Mouse (Mus musculus) layer of hippocampus, adult 9-10 months (tissue): ENCODE results near the gene Fbn1.
"Not testable (repeated sequence)": the region's sequence is repeated elsewhere in the genome, so short reads cannot be mapped to it uniquely, and the experiment has no call there.

ENCODE experiments used
- DNase-seq: peaks from one replicate; pipeline ENCODE4 v3.0.0; 2022; ENCODE audit warnings: low spot score

Fbn1 gene

GRCm38 (mm10) chr2:125293969-125294491 lies 213.8 kb downstream of the Fbn1 start:
- DNase-seq, result no peak

- DNase-seq, result no peak
These were observed 215.2 kb downstream of the Fbn1 start for GRCm38 (mm10) chr2:125292616-125293015.

- no peak for DNase-seq
These were observed 216.7 kb downstream of the Fbn1 start for GRCm38 (mm10) chr2:125291101-125291500.

GRCm38 (mm10) chr2:125290197-125290965 lies 217.4 kb downstream of the Fbn1 start:
- no peak for DNase-seq

GRCm38 (mm10) chr2:125285777-125286176 lies 222.0 kb downstream of the Fbn1 start:
- no peak for DNase-seq

DNA sequence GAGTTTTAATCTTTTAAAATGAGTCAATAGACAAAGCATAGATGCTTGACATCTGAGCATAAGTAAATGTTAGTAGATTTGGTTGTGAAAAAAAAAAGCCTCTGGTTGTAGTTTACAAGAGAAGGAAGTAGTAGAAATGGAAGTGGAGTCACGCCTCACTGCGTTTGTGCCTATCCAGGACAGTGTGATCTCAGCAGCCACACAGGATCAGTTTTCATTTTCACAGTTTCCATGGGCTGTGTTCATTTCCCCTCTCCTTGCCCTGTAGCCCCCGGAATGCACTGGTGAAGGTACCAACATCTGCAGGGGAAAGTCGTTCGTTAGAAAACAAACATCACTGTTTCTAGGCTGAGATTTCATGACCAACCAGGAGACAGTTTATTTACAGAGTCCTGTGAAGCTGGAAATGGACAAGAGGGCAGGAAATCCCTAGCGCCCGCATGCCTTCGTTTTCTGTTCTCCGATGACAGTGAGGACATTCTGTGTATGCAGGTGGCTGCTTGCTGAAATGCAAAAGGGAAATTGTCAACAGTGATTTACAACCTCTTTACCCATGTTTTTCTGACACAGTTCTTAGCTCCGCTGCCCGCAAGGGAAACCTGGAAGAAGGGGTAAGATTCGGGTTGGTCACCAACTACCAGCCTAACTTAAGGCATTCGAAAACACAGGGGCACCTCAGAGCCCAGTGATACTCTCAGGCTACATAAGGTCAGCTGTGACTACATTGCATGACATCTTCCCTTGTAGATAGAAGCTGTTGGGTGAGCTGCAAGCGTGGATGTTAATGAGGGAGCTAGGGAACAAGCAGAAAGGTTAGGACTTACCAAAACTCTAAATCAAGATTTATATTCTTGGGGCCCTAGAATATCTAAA lies 225.2 kb downstream of the Fbn1 start:
- DNase-seq, result no peak

GRCm38 (mm10) chr2:125279995-125280394 lies 227.8 kb downstream of the Fbn1 start:
- not testable (repeated sequence) for DNase-seq

- no peak for DNase-seq
These were observed 229.3 kb downstream of the Fbn1 start for GRCm38 (mm10) chr2:125278474-125278873.

DNA sequence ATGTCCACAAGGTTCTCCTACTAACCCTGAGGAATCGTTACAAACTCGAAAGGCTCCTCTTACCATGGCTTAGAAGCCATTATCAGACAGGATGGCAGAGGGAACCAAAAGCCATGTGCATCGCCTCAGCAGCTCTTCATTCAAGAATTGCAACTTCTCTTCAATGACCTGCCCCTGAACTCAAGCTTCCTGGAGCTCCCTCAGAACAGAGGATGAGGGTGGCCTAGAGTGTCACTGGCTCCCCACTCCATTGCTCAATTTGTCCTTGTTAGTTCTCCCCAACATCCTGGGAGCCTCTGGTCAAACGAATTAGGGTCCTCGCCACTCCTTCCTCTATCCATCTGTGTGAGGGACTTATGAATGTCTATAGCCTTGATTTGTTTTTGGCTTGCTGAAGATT lies 231.1 kb downstream of the Fbn1 start:
- no peak for DNase-seq

DNA sequence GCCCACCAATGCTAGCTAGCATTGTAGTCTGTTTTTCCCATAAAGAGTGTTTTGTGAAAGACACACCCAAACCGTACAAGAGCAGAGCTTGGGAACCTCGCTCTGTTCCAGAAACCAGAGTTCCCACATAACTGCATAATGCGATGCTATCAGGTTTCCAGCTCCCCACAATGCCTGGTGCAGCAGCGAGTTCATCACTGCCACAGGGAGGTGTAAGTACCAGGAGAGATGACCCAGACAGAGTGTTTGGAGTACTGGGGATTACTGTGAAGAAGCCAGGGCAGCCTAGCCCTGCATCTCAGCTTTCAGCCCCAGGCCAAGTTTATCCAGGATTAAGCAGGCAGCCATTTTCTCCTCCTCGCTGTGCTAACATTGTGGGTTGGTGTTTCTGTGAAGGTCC lies 232.2 kb downstream of the Fbn1 start:
- no peak for DNase-seq

DNA sequence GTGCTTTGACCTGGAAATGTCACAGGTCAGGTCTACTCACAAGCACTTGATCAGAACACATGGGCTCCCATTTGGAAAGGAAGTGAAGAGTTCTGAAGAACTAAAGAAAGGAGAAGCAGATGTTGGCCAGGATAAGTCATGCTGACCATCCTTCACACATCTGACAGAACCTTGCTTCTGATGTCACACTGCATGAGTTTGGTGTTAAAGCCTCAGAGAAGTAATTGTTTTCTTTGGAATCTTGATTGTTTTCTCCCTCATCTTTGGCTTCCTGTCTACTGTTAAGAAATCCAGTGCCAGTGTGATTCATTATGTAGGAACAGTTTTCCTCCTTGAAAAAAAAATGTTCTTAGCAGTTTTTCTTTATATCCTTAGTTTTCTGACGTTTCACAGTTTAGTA lies 238.9 kb downstream of the Fbn1 start:
- DNase-seq, result no peak

- no peak for DNase-seq
These were observed 244.0 kb downstream of the Fbn1 start for GRCm38 (mm10) chr2:125263753-125264152.

- no peak for DNase-seq
These were observed 244.7 kb downstream of the Fbn1 start for GRCm38 (mm10) chr2:125263056-125263455.

DNA sequence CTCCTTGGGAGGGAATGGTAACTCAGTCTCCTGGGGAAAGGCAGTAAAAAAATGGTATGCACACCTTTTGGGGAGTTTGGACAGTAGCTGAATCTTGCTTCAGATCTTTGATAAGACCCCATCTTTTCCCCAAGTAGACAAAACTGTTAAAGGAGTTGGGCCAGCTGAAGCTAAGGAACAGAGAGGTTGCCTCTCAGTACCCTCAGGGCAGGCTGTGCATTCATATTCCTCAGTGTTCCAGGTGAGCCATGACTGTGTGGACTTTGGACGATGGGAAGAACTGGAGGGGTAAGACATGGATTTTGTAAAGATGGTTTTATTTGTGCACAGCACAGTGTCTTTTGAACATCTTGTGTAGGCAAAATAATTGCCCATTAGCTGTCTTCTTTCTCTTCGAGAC lies 247.5 kb downstream of the Fbn1 start:
- DNase-seq, result no peak

DNA sequence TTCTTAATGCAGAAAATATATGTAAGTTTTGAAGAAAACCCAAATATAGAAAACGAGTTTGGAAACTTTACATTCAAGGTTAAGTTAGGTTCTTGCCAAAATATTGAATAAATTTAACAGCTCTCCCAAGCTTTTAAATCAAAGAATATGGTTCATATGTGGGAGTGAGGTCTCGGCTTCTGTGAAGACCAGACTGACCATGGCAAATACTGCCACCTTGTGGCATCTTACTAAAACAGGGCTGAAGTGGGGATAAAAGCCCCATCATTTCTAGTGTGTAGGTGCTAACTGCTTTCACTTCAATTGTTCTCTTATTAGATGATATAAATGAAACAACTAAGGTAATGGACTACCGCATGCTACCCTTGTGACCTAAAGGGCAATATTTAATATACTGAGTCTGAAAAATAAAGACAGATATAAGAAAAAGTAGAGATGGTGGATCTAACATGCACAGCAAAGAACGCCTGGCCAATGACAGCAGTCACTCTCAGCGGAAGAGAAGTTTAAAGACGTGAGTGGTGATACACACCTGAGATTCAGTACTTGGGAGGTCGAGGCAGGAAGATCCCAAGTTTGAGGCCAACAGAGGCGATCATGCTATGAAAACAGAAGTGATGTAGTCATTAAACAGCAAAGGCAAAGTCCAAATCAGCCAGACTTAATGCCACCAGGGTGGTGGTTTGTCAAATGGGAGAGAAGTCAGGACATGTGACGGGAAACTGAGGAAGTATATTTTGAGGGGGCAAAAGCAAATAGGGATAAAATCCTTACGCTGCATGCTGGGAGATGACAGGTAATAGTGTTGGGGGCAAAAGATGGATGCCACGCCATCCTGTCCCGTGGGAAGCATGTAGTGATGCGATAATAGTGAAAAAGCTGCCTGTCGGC lies 248.3 kb downstream of the Fbn1 start:
- no peak for DNase-seq

- no peak for DNase-seq
These were observed 251.9 kb downstream of the Fbn1 start for GRCm38 (mm10) chr2:125255886-125256285.

DNA sequence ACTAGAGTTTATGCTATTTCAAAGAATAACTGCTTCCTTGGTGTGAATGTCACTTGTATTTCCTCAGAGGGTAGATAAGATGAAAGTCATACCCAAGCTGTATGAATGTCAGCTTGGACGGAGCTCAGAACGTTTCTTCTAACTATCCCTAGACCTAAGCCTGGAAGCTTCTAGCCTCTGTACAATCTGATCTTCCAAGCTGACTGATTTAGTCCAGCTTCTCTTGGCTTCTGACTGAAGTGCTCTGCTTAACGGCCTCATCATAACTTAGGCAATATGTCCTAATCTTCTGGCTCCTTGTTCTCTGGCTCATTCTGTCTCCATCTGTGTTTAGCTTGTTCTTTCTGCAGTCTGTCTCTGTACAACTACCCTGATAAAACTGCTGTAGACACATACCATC lies 253.2 kb downstream of the Fbn1 start:
- no peak for DNase-seq

GRCm38 (mm10) chr2:125253699-125254098 lies 254.1 kb downstream of the Fbn1 start:
- no peak for DNase-seq

DNA sequence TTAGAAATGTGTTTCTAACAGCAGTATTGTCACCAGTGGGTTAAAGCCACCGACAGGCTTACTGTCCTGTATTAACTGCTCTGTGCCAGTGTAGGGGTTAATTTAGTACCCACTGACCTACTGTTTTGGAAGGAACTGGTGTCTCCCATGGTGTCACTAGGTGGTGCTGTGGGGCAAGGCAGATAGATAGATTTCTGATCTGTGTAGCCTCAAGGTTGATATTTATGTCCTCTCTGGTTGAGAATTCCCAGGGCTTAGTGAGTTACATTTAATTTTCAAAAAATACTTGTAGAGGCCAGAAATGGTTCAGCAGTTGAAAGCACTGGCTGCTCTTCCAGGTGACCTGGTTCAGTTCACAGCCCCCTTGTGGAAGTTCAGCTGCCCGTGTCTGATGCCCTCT lies 255.5 kb downstream of the Fbn1 start:
- DNase-seq, result no peak

DNA sequence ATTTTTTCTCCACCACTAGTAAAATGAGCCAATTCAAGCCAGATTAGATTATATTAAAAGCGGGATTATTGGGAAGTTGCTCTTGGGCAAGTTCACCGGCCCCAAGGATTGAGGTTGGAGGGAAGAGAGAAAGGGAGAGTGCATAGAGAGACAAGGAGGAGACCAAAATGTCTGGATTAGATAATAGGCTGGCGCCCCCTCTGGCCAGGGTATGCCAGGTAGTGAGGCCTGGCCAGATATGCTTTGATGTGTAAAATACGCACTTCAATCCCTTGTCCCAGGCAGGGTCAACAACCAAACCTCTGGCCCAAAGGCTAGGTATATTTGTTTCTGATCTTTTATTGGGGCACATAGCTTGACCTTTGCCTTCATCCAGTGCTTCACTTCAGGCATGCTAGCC lies 256.0 kb downstream of the Fbn1 start:
- no peak for DNase-seq
